Mouse (Mus musculus): ENCODE measurements at regions not wholly inside any gene's neighbourhood (a gene's known extent, or its start where the extent isn't known, plus 50 kb on each side); places are given as distances from the start of the nearest gene placed in this dataset.
"Not testable (repeated sequence)": the region's sequence is repeated elsewhere in the genome, so short reads cannot be mapped to it uniquely, and the experiment has no call there.

DNA sequence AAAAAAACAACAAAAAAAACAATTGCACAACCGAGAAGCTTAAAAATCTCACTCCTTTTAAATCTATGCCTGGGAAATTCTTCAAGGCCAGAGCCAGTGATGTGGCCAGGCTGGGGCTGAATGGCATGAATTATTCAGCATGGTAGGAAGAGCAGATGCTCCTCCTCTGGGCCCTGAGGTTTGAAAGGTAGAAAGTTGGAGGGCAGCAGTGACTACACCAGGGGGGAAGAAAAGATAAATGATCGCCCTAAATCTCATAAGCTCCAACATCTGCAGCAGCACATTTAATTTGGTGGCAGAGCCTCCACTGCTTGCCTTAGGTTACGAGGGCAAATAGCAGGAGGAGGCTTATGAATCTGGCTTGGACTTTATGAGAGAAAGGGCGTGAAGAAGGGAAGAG, 455.1 kb downstream of the Cbln4 start:
- DNase-seq (ENCODE audit: low spot score): no peak

DNA sequence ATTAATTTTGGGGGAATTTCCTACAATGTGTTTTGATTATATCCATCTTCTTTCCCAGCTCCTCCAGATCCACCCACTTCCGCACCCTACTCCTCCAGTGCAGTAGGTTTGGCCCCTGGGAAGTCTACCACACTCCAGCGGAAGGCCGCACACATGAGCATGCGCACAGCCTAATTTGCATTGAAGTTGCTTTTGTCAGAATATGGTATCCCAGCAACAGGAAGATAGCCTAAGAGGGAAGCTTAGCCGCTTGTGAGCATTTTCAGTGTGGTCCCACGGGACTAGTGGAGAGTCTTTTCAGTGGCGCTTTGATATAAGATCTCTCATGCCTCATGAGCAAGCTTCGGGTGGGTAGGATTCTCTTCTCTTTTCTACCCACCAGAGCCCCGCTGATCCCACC, 455.6 kb downstream of the Cbln4 start:
- DNase-seq (ENCODE audit: low spot score): no peak

DNA sequence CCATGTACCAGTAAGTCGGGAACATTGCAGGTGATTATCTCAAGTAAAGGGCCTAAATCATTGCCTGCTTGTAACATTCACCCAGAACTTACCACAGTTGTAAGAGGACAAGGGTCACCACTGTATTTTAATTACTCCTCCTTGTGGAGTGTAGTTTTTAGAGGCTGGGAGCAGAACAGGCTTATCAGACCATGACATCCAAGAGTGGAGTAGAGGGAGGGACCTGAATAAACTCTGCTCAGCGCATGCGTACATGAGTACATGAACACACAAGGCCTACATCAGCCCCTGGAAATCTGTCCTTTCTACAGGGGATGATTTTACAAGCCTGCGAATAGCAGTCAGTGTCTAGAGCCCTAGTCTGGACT, 456.4 kb downstream of the Cbln4 start:
- DNase-seq (ENCODE audit: low spot score): no peak

DNA sequence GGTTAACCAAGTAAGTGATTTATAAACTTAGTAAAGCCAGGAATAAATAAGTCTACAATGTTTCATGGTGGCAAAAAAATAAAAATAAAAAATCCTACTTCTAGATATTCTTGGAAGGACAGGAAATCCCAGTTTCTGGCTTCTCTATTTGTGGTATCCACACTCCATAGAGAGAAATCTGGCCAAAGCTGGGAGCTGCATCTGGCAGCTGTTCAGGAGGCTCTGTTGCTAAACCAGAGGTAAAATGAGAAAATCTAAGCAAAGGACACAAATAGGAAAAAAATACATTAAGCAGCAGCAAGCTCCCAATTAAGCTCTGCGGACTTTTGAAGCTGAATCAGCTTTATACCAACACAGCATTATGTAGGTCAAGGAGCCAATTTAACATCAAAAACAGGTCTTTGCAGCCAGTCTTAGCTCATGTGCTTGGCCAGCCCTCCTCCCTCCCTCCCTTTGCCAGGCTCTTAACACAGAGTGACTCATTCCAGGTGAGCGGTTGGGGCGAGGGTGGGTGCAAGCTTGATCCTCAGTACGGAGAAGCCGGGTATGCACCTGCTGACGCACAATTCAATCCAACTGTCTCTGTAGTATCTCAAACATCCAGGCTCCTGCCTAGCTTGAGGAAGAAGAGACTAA, 456.9 kb downstream of the Cbln4 start:
- DNase-seq (ENCODE audit: low spot score): no peak

DNA sequence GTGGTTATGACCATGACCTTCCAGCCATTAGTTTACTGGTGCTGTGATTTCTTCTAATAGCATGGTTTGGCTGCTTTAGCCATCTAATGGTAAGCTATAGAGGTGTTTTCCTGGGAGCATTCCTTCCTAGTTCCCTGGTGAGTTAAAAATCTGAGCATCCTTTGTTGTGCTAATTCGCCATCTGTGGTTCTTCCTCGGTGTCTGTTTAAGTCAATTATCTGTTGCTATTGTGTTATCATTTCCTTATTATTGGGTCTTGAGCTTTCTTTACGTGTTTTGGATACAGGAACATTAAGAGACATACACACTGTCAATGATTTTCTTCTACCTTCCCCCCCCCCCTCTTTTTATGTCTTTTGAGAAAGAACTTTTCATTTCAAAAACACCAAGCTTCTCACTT, 468.9 kb downstream of the Cbln4 start:
- DNase-seq (ENCODE audit: low spot score): no peak

DNA sequence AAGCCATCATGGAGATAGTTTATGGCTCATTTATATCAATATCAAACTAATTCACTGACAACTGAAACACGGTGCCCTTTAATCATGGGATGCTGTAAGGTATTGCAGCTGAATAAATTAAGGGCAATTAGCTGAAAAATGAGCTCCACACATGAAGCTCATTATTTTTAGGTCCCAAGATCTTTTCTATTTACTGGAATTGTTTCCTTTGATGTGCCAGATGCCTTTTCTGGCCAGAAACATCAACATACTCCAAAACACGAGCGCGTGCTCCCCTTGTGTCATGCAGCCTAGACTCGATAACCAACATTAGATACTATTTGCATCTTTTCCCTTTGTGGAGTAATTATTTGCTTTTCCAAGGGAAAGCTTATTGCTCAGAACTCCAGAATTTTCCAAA, 480.6 kb downstream of the Cbln4 start:
- no peak for DNase-seq (ENCODE audit: low spot score)

DNA sequence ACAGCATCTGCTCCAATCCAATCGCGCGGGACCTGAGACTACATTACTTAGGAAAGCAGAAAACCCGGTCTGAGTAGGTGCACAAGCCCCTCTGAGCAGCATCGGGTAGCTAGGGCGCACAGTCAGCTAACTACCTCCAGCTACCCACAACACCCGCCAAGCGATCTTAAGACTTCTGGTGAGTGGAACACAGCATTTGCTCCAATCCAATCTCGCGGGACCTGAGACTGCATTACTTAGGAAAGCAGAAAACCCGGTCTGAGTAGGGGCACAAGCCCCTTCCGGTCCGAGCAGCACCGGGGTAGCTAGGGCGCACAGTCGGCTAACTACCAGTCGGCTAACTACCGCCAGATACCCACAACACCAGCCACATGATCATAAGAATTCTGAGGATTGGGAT, 500.5 kb downstream of the Cbln4 start:
- DNase-seq (ENCODE audit: low spot score): not testable (repeated sequence)

DNA sequence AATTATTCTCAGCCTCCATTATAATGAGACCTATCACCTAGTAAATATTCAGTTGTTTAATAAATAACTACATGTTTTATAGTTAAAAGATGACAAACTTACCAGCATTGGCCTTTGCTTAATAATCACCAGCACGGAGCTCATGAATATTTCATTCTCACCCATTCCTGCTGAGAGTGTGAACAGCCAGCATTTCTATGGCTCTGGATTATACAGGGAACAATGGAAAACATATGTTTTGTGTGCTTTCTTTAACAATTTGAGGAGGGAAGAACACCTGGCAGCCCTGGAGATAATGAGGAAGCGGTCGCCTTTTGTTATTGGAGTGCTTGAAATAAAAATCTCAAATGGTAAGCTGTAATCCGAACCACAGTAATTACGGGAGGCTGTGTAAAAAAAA, 528.4 kb downstream of the Cbln4 start:
- DNase-seq (ENCODE audit: low spot score): no peak

DNA sequence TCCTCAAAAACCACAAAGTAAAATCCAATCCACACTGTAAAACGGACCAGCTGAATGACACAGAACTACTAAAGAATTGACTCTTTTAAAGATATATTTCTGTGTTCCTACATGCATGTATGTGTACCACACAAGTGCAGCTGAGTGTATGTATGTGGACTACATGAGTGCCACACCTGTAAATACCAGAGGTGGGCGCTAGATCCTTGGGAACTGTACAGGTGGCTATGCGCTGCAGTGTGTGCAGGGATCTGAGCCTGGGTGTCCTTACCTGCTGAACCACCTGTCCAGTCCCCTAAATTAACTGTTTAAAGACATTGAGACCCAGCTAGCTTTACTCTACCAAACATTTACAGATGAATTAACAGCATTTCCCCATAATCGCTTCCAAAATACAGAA, 546.6 kb downstream of the Cbln4 start:
- no peak for DNase-seq (ENCODE audit: low spot score)

DNA sequence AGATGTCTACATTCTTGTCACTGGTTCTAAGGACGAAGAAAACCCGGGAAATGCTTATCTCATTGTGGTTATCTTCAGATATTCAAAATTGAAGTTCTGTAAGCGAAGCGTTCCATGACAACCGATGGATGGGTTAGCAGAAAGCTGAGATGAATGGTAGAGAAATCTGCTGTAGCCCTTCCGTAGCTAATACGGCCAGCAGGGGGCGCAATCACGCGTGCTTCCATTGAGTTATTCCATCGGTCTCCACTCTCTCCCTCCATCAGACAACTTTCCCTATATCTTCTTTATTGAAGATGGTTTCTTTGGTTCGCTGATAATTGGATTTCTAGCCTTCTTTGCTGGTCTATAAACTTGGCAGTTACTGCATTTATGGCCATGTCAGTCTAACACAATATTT, 549.5 kb downstream of the Cbln4 start:
- peak; percentile 67 for DNase-seq (ENCODE audit: low spot score)

DNA sequence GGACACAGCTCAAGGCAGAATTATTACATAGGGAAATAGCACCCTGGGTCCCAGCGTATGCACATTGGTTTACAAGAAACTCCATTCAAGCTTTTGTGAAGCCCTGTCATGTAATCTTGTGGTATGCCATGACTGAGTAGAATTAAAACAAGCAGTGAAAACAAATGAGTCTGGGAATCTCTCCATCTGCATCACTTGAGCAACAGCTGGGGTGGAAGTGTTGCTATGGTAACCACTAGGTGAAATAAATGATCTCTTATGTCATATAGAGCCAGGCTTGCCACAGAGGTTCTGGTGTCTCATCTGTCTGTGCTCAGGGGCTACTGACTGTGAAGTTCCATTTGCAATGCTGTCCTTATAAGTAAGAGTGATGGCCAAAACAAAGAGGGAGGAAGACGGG, 556.0 kb downstream of the Cbln4 start:
- DNase-seq (ENCODE audit: low spot score): peak; percentile 22

DNA sequence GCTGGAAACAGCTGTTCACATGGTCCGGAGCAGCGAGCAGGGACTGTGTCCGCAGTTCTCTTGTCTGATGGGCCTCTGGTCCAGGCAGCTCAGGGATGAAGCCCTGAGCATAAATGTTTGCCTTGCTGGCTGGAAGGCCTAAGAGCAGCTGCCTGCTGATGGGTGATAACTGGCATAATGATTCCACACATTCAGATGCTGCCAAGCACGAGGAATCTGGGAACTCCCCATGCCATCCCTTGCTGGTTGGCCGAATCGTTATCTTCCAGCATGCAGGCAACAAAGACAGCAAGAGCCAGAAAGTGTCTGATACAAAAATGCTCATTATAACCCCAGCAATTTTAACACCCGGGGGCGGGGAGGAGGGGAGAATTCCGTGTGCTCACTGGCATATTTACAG, 590.0 kb downstream of the Cbln4 start:
- DNase-seq (ENCODE audit: low spot score): no peak

DNA sequence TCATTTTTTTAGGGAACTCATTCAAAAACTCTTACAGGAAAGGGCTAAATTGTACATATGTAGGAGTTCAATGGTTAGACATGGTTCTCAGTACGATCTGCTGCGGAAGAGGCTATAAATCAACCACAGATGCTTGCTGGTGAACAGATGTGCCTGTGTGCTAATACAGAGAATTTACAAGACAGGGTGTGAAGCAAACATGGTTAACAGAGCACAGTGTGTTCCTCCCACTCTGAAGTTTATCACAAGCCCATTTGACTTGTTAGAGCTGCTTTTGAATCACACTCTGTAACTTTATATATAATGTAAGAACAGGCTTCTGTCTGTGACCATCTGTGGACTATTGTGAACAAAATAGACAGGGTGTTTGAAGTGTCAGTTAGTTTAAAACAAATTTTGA, 637.2 kb downstream of the Cbln4 start:
- peak; percentile 3 for DNase-seq (ENCODE audit: low spot score)

DNA sequence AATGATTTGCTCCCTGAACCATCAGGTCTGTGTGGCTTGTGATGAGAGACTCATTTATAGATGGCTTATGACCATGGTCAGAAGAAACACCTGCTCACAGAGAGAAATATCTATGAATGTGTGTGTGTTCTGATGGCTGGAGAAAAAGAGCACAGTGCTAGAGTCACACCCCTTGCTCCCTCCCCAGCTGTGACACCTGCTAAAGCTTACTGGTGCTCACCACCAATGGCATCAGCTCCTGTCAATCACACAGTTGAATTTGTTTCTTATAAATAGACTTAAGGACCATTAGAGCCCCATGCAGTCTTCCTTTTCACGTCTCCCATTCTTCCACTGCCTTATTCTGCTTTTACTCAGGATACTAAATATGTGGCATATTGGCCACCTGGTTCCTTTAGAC, 654.3 kb downstream of the Cbln4 start:
- no peak for DNase-seq (ENCODE audit: low spot score)

DNA sequence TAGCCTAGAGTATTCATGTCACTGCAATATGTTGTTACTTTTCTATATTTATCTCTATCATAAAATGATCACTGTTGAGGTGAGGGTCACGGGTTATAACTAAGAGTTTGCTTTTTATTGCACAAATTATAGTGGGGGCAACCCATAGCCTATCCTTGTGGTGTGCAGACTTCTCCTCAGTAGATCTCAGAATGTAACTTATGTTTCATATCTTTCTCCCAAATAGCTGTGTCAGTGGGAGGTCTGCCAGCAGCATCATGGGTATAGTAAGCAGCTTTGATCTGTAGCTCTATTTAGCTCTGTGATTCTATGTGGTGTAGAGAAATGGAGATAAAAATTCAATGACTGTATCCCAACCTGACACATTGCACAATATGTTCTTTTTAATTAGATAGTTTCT, 641.9 kb downstream of the Dok5 start:
- DNase-seq (ENCODE audit: low spot score): no peak

DNA sequence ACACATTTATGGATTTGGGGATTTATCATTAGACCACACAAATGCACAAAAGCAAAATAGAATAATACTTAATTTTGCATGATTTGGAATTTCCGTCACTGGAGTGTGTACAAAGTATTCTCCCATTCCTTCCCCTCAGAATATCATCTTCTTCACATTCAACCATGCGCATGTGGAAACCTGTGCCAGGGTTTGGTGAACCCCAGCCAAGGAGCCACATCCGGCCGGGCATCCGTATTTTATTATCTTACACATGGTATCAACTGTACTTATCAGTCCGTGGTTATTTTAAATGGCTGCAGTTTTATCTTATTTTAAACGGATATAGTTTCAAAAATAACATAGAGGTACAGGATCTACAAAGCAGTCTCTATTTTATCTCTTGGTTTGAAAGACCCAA, 641.4 kb downstream of the Dok5 start:
- no peak for DNase-seq (ENCODE audit: low spot score)

DNA sequence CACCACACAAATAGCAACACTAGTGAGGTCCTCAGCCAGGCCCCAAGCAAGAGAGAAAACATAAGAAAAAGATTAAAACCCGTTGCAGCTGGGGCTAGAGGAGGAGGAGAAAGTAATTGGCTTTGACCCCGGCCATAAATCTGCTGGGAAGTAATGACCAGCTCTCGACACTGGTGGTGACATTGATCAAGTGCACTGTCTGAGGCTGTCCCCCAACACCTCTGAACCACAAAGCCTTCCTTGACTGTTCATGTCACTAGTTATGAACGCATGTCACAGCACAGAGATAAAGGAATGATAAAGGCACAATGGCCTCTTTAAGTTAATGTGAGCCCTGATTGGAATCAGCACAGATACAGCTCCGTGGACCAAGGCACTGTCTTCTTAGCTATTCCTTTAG, 640.1 kb downstream of the Dok5 start:
- no peak for DNase-seq (ENCODE audit: low spot score)

DNA sequence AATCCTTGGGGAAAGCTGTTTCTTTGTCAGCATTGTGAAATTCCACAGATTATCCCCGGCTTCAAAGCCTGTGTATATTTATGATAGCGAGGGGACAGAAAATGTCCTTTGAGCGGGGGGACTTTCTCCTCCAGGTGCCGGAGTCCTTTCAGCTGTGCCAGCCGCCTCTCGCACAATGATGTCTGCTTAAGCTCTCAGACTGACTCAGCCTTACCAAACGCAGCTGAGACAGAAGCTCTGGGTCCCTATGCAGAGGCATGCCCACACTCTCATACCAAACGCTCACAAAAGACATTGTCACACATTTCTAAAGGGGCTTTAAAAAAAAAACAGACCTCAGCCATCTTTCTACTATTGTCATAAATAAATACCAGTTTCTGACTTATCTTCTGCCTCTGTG, 633.9 kb downstream of the Dok5 start:
- DNase-seq (ENCODE audit: low spot score): no peak

DNA sequence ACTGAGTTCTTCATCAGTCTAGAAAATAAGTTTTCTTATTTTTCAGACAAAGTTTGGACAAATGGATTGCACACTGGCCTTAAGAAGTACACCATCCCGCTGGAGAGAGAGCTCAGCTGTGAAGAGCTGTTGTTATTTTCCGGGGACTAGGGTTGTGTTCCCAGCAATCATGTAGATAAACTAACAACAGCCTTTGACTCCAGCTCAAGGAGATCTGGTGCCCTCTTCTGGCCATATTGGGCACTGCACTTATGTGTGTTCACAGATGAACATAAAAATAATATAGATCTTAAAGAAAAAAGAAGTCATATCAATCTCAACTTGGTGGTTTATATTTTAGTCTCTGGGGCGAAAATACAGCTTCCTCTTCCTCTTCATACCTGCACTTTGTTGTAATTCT, 633.0 kb downstream of the Dok5 start:
- DNase-seq (ENCODE audit: low spot score): no peak

DNA sequence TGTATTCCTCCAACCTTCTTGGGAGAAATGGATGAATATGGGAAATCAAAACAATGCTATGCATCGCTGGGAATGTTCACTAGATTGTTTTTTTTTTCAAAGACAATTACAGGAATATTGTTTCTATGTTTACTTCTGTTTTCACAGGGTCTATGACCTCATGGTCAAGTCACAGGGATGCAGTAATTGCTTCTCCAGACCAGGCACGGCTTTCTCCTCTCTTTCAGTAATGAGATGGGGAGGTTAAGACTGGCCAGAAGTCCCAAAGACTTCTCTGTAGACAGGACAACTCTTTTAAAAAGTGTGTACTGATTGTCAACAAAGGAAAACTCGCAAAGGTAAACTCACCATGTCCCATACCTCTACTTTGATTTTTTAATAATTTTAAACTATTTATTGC, 631.8 kb downstream of the Dok5 start:
- no peak for DNase-seq (ENCODE audit: low spot score)

DNA sequence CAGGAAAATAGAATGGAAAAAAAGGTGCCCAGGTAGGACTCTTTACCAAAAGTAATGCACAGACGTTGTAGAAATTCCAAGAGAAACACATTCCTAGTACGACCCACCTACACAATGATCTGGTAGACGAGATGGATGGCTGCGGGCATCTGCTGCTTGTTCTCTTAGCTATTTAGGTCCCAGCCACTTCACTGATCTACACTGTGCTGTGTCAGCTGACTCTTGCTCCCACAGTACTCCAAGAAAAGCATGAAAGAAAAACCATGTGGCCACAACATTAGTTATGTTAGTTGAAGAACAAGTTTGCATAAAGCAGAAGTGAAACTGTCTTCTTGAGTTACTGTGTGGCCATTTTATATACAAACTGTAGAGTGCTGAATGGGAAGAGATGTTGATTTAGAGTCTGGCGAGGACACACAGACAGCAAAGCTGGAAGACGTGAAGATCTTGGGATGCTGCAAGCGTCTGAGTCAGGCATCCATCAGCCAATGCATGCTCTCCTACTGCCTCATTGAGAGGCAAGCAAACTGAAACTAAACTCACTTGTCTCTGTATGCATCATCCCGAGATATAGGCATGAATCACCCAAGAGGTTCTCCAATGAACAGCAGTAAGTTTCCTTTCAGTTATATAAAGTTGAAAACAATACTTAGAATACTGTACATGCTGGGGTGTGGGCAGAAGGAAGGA, 626.6 kb downstream of the Dok5 start:
- no peak for DNase-seq (ENCODE audit: low spot score)

DNA sequence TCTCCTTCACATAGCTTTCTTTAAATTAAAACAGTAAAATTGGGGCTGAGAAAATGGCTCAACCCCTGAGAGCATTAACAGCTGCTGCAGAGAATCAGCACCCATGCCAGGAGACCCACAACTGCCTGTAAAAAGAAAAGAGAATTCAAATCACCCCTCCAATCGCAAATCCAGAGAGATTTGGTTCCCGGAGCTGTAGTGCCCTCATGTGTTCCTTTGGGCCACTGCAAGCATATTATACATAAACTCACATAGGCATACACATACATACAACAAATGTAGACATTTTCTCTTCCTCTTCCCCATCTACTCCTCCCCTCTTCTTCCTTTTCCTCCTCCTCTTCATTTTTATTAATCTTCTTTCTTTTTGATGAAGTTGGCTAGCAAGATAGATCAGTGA, 616.5 kb downstream of the Dok5 start:
- no peak for DNase-seq (ENCODE audit: low spot score)

DNA sequence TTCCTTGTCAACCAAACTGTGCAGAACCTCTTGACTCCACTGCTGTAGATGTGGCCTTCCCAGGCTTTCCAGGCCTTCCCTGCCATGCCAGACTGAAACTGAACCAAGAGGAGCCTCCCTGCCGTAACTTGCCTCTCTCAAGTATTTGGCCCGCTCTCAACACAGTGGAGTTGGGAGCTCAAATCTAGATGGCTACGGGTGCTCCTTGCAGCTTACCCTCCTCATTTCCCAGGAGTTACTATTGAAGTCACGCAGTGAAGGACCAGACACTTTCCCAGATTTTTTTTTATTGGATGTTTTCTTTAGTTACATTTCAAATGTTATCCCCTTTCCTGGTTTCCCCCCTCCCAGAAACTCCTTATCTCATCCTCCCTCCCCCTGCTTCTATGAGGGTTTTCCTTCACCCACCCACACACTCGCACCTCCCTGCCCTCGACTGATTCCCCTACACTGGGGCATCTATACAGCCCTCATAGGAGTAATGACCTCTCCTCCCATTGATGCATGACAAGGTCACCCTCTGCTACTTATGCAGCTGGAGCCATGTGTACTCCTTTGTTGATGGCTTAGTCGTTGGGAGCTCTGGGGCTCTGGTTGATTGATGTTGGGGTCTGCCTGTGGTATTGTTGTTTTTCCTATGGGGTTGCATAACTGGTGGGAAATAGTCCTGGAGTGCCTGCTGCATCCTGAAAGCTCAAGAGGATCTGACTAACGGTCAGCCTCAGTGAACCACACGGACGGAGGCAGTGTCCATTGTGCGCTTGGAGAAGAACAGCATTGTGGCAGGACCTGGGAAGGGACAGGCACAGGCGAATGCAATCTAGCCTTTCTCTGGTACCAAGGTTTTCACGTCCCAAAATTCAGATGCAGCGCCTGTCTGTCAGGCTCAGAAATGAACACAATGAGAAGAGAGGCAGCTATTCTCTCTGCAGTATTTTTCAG, 602.5 kb downstream of the Dok5 start:
- DNase-seq (ENCODE audit: low spot score): no peak
